Mouse (Mus musculus) heart, embryonic 15.5 days (tissue): ENCODE measurements at regions not wholly inside any gene's neighbourhood (a gene's known extent, or its start where the extent isn't known, plus 50 kb on each side); places are given as distances from the start of the nearest gene placed in this dataset.
"Not testable (repeated sequence)": the region's sequence is repeated elsewhere in the genome, so short reads cannot be mapped to it uniquely, and the experiment has no call there.

Experiments used
- ATAC-seq: fragments of 200-750 bp; cut with Nextera tagmentation; replicated peaks from 2 replicates; pipeline ENCODE4 v1.8.0; 2017; ENCODE audit warnings: low read depth, moderate TSS enrichment; ENCODE audit not compliant: insufficient number of reproducible peaks, insufficient read depth, low FRiP score
- H3K27ac ChIP-seq: fragments of 300-500 bp; sonication (generic); 2 replicates; pipeline ENCODE4 v1.5.1; 2015; ENCODE audit warnings: mild to moderate bottlenecking, inconsistent platforms
- H3K27me3 ChIP-seq: fragments of 300-500 bp; sonication (generic); 2 replicates; pipeline ENCODE4 v1.6.1; 2015; ENCODE audit warnings: inconsistent platforms
- H3K36me3 ChIP-seq: fragments of 300-500 bp; sonication (generic); 2 replicates; pipeline ENCODE4 v1.6.1; 2015; ENCODE audit warnings: mild to moderate bottlenecking, inconsistent platforms
- H3K4me1 ChIP-seq: fragments of 300-500 bp; sonication (generic); replicated peaks from 2 replicates; pipeline ENCODE4 v1.6.1; 2015; ENCODE audit warnings: inconsistent platforms
- H3K4me2 ChIP-seq: fragments of 300-500 bp; sonication (generic); 2 replicates; pipeline ENCODE4 v1.6.1; 2015; ENCODE audit warnings: inconsistent platforms, mild to moderate bottlenecking, moderate library complexity
- H3K4me3 ChIP-seq: fragments of 300-500 bp; sonication (generic); 2 replicates; pipeline ENCODE4 v1.5.1; 2015; ENCODE audit warnings: mild to moderate bottlenecking, inconsistent platforms
- H3K9ac ChIP-seq: fragments of 300-500 bp; sonication (generic); 2 replicates; pipeline ENCODE4 v1.6.1; 2015; ENCODE audit warnings: mild to moderate bottlenecking, inconsistent platforms
- H3K9me3 ChIP-seq: fragments of 300-500 bp; sonication (generic); replicated peaks from 2 replicates; pipeline ENCODE4 v1.6.1; 2016; ENCODE audit warnings: inconsistent platforms
- WGBS: fragments of 180-500 bp; shearing (Covaris S2); methylation state at CpG from one replicate; pipeline ENCODE4 v1.1.7; 2015; ENCODE audit warnings: mixed read lengths; 5-methylcytosine and 5-hydroxymethylcytosine counted together

DNA sequence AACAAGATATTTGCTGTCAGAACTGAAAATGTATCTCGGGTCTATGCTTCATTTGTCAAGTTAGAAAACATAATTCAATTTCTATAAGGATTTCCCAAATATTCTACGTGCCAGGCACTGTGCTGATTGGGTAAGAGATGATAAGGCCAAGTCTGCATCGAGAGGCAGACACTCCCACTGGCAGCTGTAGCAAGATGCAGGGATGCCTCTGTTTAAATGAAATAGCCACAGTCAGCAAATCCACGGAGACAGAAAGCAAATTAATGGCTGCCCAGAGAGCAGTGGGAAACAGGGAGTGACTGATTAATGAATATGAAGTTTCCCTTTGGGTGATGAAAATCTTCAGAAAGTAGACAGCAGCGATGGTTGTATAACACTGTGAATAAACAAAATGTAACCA, 71.6 kb upstream of the Gm12728 start:
- no peak for ATAC-seq
- Histone ChIP-seq H3K9me3 (no peaks in the 10 kb centered on the region), H3K9ac (no peak overlapping the region), H3K4me2 (no peak overlapping the region), H3K27me3 (no peaks in the 10 kb centered on the region), H3K27ac (no peak overlapping the region), H3K4me1 (no peaks in the 10 kb centered on the region), H3K4me3 (no peak overlapping the region), H3K36me3 (no peaks in the 10 kb centered on the region)
- WGBS: 57% methylated on average over 5 of the region's 5 CpGs

GRCm38 (mm10) chr4:105728696-105729095, 61.0 kb upstream of the Gm12728 start:
- 74% methylated on average over 3 of the region's 3 CpGs for WGBS
- Histone ChIP-seq H3K27ac (no peak overlapping the region), H3K9me3 (no peaks in the 10 kb centered on the region), H3K27me3 (no peaks in the 10 kb centered on the region), H3K4me2 (no peak overlapping the region), H3K36me3 (no peaks in the 10 kb centered on the region), H3K9ac (no peak overlapping the region), H3K4me3 (no peak overlapping the region), H3K4me1 (no peaks in the 10 kb centered on the region)
- ATAC-seq: no peak

- no peak for ATAC-seq
- H3K27ac ChIP-seq: no peak overlapping the region
- H3K36me3 ChIP-seq: no peaks in the 10 kb centered on the region
- no peak overlapping the region for H3K4me2 ChIP-seq
- no peaks in the 10 kb centered on the region for H3K27me3 ChIP-seq
- H3K4me1 ChIP-seq: no peaks in the 10 kb centered on the region
- H3K9ac ChIP-seq: no peak overlapping the region
- H3K4me3 ChIP-seq: no peak overlapping the region
- 72% methylated on average over 2 of the region's 2 CpGs for WGBS
- no peaks in the 10 kb centered on the region for H3K9me3 ChIP-seq
Measured at GRCm38 (mm10) chr4:105730900-105731299, 58.8 kb upstream of the Gm12728 start.

- 76% methylated on average over 6 of the region's 9 CpGs for WGBS
- H3K4me1 ChIP-seq, H3K27me3 ChIP-seq, H3K27ac ChIP-seq, H3K9ac ChIP-seq, H3K4me3 ChIP-seq, H3K4me2 ChIP-seq, ATAC-seq, H3K36me3 ChIP-seq, H3K9me3 ChIP-seq: not testable (repeated sequence)
Measured at GRCm38 (mm10) chr4:105735116-105735515, 54.6 kb upstream of the Gm12728 start.
